Mouse (Mus musculus) lung, embryonic 14.5 days (tissue): Measurements from ENCODE around the gene Crybb2. TPM values are rescaled to one million over a fixed set of nuclear protein-coding genes. Genes with fewer than 3 reads are reported as not detected.

Source experiments
- ATAC-seq: fragments of 200-750 bp; cut with Nextera tagmentation; 2 replicates; pipeline ENCODE4 v1.8.0; 2017; ENCODE audit warnings: mild to moderate bottlenecking, moderate TSS enrichment, moderate library complexity; ENCODE audit not compliant: insufficient read depth
- DNase-seq: peaks from one replicate; pipeline ENCODE4 v3.0.0-alpha.2; 2015
- H3K27ac ChIP-seq: fragments of 300-500 bp; sonication (generic); 2 replicates; pipeline ENCODE4 v1.5.1; 2014; ENCODE audit warnings: low read depth, mild to moderate bottlenecking, moderate library complexity
- H3K27me3 ChIP-seq: fragments of 300-500 bp; sonication (generic); 2 replicates; pipeline ENCODE4 v1.6.1; 2014; ENCODE audit warnings: low read length, control low read depth; ENCODE audit not compliant: insufficient read depth
- H3K36me3 ChIP-seq: fragments of 300-500 bp; sonication (generic); 2 replicates; pipeline ENCODE4 v1.6.1; 2014; ENCODE audit warnings: control low read depth; ENCODE audit not compliant: insufficient read depth
- H3K4me1 ChIP-seq: fragments of 300-500 bp; sonication (generic); 2 replicates; pipeline ENCODE4 v1.6.1; 2014; ENCODE audit warnings: antibody characterized with exemption, control low read depth; ENCODE audit not compliant: insufficient read depth
- H3K4me2 ChIP-seq: fragments of 300-500 bp; sonication (generic); 2 replicates; pipeline ENCODE4 v1.6.1; 2014; ENCODE audit warnings: mild to moderate bottlenecking
- H3K4me3 ChIP-seq: fragments of 300-500 bp; sonication (generic); 2 replicates; pipeline ENCODE4 v1.5.1; 2014; ENCODE audit warnings: low read depth, low read length
- H3K9ac ChIP-seq: fragments of 300-500 bp; sonication (generic); 2 replicates; pipeline ENCODE4 v1.6.1; 2014
- H3K9me3 ChIP-seq: fragments of 300-500 bp; sonication (generic); 2 replicates; pipeline ENCODE4 v1.6.1; 2016; ENCODE audit warnings: low read depth, low read length, control low read depth
- CTCF ChIP-seq: IDR thresholded peaks from 2 replicates; pipeline ENCODE4 v1.5.1; 2016; ENCODE audit warnings: antibody characterized with exemption, low read depth
- WGBS: fragments of 180-500 bp; shearing (Covaris S2); extraction: QIAGEN DNeasy Blood & Tissue Kit; methylation state at CpG from one replicate; pipeline ENCODE4 v1.1.7; 2014; 5-methylcytosine and 5-hydroxymethylcytosine counted together
- polyA plus RNA-seq: library from polyadenylated mRNA; unstranded; fragments of >200 nt; fragmentation: Nextera tagmentation; extraction: Ambion mirVana; gene quantifications from 2 replicates; pipeline ENCODE4 v1.2.1, GENCODE M21; 2014

Crybb2 gene
- polyA plus RNA-seq, 1 experiment from 2014 or later: not detected

DNA sequence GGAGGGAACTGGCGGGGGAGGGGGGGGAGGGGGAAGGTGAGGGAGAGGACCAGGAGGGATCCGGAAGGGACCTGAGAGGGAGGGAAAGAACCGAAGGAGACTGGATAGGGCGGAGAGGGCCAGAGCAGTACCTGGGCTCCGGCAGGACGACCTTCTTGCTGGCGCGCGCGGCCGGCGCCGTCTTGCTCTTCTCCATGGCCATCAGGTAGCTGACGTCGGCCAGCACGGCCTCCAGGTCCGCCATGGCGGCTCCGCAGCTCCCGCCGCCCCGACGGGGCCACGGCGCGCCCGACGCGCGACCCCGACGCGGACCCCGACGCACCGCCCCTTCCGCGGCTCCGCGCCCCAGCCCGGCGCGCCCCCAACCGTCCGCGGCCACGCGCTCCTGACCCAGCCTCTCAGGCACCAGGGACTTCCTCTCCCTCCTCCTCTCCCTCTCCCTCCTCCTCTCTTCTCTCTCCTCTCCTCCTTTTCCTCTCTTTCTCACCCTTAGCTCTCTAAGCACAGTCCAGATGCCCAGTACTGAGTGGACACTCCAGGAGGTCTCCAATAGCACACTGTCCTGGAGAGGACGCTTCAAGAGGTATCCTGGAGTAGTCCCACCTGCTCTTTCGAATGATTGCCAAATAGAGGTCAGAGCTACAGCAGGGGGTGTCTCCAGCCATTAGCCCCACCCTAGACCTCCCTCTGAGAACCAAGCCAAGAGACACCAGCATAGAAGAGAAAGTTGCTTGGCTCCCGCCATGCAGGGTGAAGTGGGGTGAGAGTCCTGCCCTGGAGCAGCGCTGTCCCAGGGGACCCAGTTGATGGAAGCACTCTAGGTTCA lies 54.5 kb downstream of the Crybb2 start, which contains the start of gene Grk3:
Gene Grk3 (minus strand): TSS at position 556 of the 826 bp plus-strand sequence.
- WGBS: 3% methylated on average over 29 of the region's 52 CpGs

DNA sequence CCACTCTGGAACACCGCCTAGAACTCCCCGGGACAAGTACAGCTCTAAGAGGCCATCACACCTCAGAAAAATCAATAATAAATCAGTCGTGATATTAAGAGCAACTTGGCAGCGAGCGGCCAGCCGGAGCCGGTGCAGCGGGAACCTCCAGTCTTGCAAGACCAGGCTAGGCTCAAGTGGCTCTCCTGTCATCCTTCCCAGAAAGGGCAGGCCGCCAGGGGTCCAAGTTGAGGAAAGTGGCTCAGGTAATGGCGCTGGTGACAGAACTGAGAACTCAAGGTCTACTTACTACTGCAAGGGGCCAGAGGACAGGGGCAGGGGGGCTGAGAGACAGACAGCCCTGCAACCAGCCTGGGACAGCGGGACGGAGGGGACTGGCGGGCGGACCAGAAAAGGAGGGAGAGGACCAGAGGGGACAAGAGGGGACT lies 55.1 kb downstream of the Crybb2 start:
- peak; percentile 61 for DNase-seq
- Histone ChIP-seq H3K9me3 (no peaks in the 10 kb centered on the region), H3K27ac (0 out of 2 replicates have a peak overlapping the region, but pooled peaks have one; percentile 65), H3K4me2 (peak overlapping the region; percentile 64), H3K9ac (peak overlapping the region; percentile 65), H3K36me3 (no peaks in the 10 kb centered on the region), H3K4me3 (peak overlapping the region; percentile 60), H3K4me1 (peaks cover 11% of the 10 kb centered on the region), H3K27me3 (no peaks in the 10 kb centered on the region)
- peak; percentile 63 for ATAC-seq
- 0 out of 2 replicates have a peak, but pooled peaks have one; percentile 25 for TF ChIP-seq CTCF
- under 1% methylated on average over 14 of the region's 14 CpGs for WGBS

More for the DNA sequence above, 54.5 kb downstream of the Crybb2 start, which contains the start of gene Grk3:
- Histone ChIP-seq H3K27ac (peak within 1 kb of the TSS; percentile 65; the same call in 1 of the 2 replicates), H3K4me2 (peak within 1 kb of the TSS; percentile 64), H3K9me3 (no peaks in the 10 kb centered on the region), H3K4me1 (peaks cover 11% of the 10 kb centered on the region), H3K27me3 (no peaks in the 10 kb centered on the region), H3K36me3 (no peaks in the 10 kb centered on the region), H3K4me3 (peak within 1 kb of the TSS; percentile 60), H3K9ac (peak within 1 kb of the TSS; percentile 65)
- DNase-seq (peak; percentile 84), ATAC-seq (peak; percentile 86)
- no peak for TF ChIP-seq CTCF

- H3K4me3 ChIP-seq: peak overlapping the region; percentile 60
- peak overlapping the region; percentile 65 for H3K9ac ChIP-seq
- peaks cover 11% of the 10 kb centered on the region for H3K4me1 ChIP-seq
- no peak for ATAC-seq
- WGBS: 32% methylated on average over 16 of the region's 16 CpGs
- DNase-seq: peak; percentile 30
- H3K4me2 ChIP-seq: peak overlapping the region; percentile 64
- H3K36me3 ChIP-seq: no peaks in the 10 kb centered on the region
- H3K27me3 ChIP-seq: no peaks in the 10 kb centered on the region
- TF ChIP-seq CTCF: no peak
- H3K27ac ChIP-seq: peak overlapping the region; percentile 12; the same call in 1 of the 2 replicates
- H3K9me3 ChIP-seq: no peaks in the 10 kb centered on the region
Observed at GRCm38 (mm10) chr5:113014111-113014807, 55.7 kb downstream of the Crybb2 start.

GRCm38 (mm10) chr5:113011926-113012325 lies 58.0 kb downstream of the Crybb2 start:
- Histone ChIP-seq H3K27ac (no peak overlapping the region), H3K4me2 (no peak overlapping the region), H3K27me3 (no peaks in the 10 kb centered on the region), H3K9ac (no peak overlapping the region), H3K4me3 (no peak overlapping the region), H3K9me3 (no peaks in the 10 kb centered on the region), H3K4me1 (peaks cover 11% of the 10 kb centered on the region), H3K36me3 (no peaks in the 10 kb centered on the region)
- WGBS: 82% methylated on average over 10 of the region's 10 CpGs
- no peak for TF ChIP-seq CTCF
- ATAC-seq (no peak), DNase-seq (no peak)

- DNase-seq (peak; percentile 29), ATAC-seq (no peak)
- Histone ChIP-seq H3K36me3 (no peaks in the 10 kb centered on the region), H3K27ac (no peak overlapping the region), H3K4me3 (no peak overlapping the region), H3K9me3 (no peaks in the 10 kb centered on the region), H3K9ac (no peak overlapping the region), H3K4me1 (peaks cover 5% of the 10 kb centered on the region; the same call in 1 of the 2 replicates), H3K4me2 (no peak overlapping the region), H3K27me3 (no peaks in the 10 kb centered on the region)
- WGBS: 69% methylated on average over 8 of the region's 8 CpGs
- TF ChIP-seq CTCF: no peak
Observed at GRCm38 (mm10) chr5:113009183-113009820, 60.6 kb downstream of the Crybb2 start.

DNA sequence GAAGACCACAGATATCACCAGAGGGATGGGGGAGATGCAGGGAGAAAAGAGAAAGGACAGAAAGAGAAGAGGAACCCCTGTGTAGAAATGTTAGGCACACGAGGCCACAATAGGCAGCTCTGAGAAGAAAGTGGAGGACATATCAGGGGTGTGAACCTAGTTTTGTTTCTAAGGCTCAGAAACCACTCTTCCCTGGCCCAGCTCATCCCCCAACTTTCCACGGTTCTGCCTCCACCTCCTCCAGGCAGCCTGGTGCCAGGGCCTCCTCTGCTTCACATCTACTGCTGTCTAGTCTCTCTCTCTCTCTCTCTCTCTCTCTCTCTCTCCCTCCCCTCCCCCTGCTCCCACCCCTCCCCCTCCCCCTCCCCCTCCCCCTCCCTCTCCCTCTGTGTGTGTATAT lies 61.4 kb downstream of the Crybb2 start:
- H3K27me3 ChIP-seq: no peaks in the 10 kb centered on the region
- no peak overlapping the region for H3K27ac ChIP-seq
- H3K9me3 ChIP-seq: no peaks in the 10 kb centered on the region
- no peaks in the 10 kb centered on the region for H3K4me1 ChIP-seq
- H3K9ac ChIP-seq: no peak overlapping the region
- ATAC-seq (no peak), DNase-seq (no peak)
- no peak for TF ChIP-seq CTCF
- H3K4me2 ChIP-seq: no peak overlapping the region
- H3K36me3 ChIP-seq: no peaks in the 10 kb centered on the region
- 72% methylated on average over 2 of the region's 2 CpGs for WGBS
- H3K4me3 ChIP-seq: no peak overlapping the region

Other genes with a start within 250 kb of the Crybb2 start
- 0.70 and 0.80 TPM in 2 replicates for gene Myo18b, start 173.8 kb downstream of the Crybb2 start, polyA plus RNA-seq
- gene Grk3, start 54.3 kb downstream of the Crybb2 start, polyA plus RNA-seq: 14.1 and 15.0 TPM in 2 replicates
- 0.46 and 1.1 TPM in 2 replicates for gene Crybb3, start 11.5 kb upstream of the Crybb2 start, polyA plus RNA-seq
- 6.9 TPM in 2 replicates for gene 2900026A02Rik, start 151.1 kb upstream of the Crybb2 start, polyA plus RNA-seq
- not detected in 2 replicates for gene Tmem211, start 156.8 kb upstream of the Crybb2 start, polyA plus RNA-seq
- gene Sgsm1, start 240.7 kb upstream of the Crybb2 start, polyA plus RNA-seq: 3.8 and 5.2 TPM in 2 replicates